Mouse (Mus musculus): ENCODE results near the gene Hip1r. TPM values are rescaled to one million over a fixed set of nuclear protein-coding genes. Genes with fewer than 3 reads are reported as not detected.

Gene Hip1r
- total and polyA plus RNA-seq, 3 experiments: 7.9 to 21.7 (median 14.9) TPM

DNA sequence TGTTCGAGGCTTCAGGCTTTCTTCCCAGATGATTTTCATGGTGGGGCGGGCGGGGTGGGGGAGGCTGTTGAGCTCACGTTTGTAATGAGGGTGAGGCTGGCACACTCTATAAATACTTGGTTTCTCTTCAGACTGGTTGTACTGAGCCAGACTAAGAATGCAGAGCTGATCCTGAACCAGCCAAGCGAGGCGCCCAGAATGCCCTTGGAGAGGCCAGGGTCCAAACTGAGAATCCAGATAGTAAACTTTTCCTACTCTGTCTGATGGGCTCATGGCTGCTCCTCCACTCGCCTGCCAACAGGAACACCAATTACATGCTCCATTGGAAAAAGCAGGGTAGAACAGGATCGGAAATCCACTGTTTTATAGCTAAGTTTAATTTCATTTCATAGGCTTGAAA lies 4.2 kb upstream of the Hip1r start:
- H3K36me3 ChIP-seq (replicated peaks): no peaks in the 10 kb centered on the region
- no peak overlapping the region for H3K4me3 ChIP-seq (ENCODE audit: low read depth, low read length)
- DNase-seq (ENCODE audit: low spot score): no peak
- ATAC-seq (ENCODE audit: extremely low read depth, insufficient number of reproducible peaks, low FRiP score, poor library complexity, severe bottlenecking): no peak
- TF ChIP-seq GATA2 (IDR thresholded peaks at IDR 0.05; ENCODE audit: borderline replicate concordance, low read depth, low read length): no peak
- no peak for TF ChIP-seq GATA1 (IDR thresholded peaks at IDR 0.05; ENCODE audit: borderline replicate concordance, low read length)
- TF ChIP-seq POLR2AphosphoS5 (IDR thresholded peaks at IDR 0.05; ENCODE audit: insufficient replicate concordance, low read depth, low read length): no peak
- TF ChIP-seq TAL1 (conservative IDR thresholded peaks at IDR 0.05; ENCODE audit: low read depth, low read length): no peak
- TF ChIP-seq CTCF (IDR thresholded peaks at IDR 0.05; ENCODE audit: low read depth, low read length): no peak
- peaks cover 8% of the 10 kb centered on the region for H3K4me1 ChIP-seq (ENCODE audit: insufficient read depth, low read depth, low read length)
- peaks cover 46% of the 10 kb centered on the region for H3K27me3 ChIP-seq (ENCODE audit: insufficient read depth, low read length)
- no peaks in the 10 kb centered on the region for H3K9me3 ChIP-seq (replicated peaks)

DNA sequence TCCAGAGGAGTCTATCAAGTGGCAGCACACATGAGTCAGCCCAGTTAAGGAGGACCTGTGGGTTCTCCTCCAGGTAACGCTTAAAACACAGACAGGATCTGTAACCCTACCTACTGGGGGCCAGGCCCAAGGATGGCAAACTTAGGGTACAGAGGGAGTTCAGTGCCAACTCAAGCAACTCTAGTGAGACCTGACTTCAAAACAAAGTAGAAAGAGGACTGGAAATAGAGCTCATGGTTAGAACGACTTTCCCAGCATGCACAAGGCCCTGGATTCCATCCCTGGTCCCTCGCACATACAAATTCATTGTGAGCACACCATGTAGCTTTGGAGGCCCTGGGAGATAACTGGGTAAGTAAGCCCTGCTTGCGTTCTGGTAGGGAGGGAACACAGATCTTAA lies 2.9 kb upstream of the Hip1r start:
- H3K4me1 ChIP-seq (ENCODE audit: insufficient read depth, low read depth, low read length): peaks cover 19% of the 10 kb centered on the region
- DNase-seq (ENCODE audit: low spot score) (no peak), ATAC-seq (ENCODE audit: extremely low read depth, insufficient number of reproducible peaks, low FRiP score, poor library complexity, severe bottlenecking) (no peak)
- no peak overlapping the region for H3K4me3 ChIP-seq (ENCODE audit: low read depth, low read length)
- H3K27me3 ChIP-seq (ENCODE audit: insufficient read depth, low read length): peaks cover 34% of the 10 kb centered on the region
- H3K36me3 ChIP-seq (replicated peaks): peaks cover 2% of the 10 kb centered on the region
- no peak for TF ChIP-seq POLR2AphosphoS5 (IDR thresholded peaks at IDR 0.05; ENCODE audit: insufficient replicate concordance, low read depth, low read length)
- no peak for TF ChIP-seq CTCF (IDR thresholded peaks at IDR 0.05; ENCODE audit: low read depth, low read length)
- no peak for TF ChIP-seq GATA1 (IDR thresholded peaks at IDR 0.05; ENCODE audit: borderline replicate concordance, low read length)
- TF ChIP-seq TAL1 (conservative IDR thresholded peaks at IDR 0.05; ENCODE audit: low read depth, low read length): no peak
- no peak for TF ChIP-seq GATA2 (IDR thresholded peaks at IDR 0.05; ENCODE audit: borderline replicate concordance, low read depth, low read length)
- H3K9me3 ChIP-seq (replicated peaks): no peaks in the 10 kb centered on the region

DNA sequence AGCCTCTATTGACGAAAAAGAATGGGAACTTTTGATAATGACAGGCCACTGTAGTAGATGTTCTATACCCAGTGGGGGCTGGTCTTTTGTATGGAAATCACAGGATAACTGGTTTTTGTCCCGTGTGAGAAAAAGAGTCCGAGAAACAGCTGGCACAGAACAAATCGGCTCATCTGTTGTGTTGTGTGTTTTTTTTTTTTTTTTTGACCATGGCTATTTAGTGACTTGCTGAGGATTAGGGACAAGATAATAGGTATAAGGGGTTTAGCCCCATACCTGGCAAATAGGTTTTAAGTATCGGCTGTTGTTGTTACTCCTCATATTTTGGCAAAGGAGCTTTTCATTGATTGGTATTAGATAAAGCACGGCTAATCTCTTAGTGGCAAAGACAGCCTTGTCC lies 975 bp upstream of the Hip1r start:
- peaks cover 14% of the 10 kb centered on the region for H3K36me3 ChIP-seq (replicated peaks)
- H3K27me3 ChIP-seq (ENCODE audit: insufficient read depth, low read length): peaks cover 33% of the 10 kb centered on the region
- no peak for TF ChIP-seq POLR2AphosphoS5 (IDR thresholded peaks at IDR 0.05; ENCODE audit: insufficient replicate concordance, low read depth, low read length)
- TF ChIP-seq CTCF (IDR thresholded peaks at IDR 0.05; ENCODE audit: low read depth, low read length): no peak
- no peak for TF ChIP-seq GATA1 (IDR thresholded peaks at IDR 0.05; ENCODE audit: borderline replicate concordance, low read length)
- no peak for TF ChIP-seq GATA2 (IDR thresholded peaks at IDR 0.05; ENCODE audit: borderline replicate concordance, low read depth, low read length)
- TF ChIP-seq TAL1 (conservative IDR thresholded peaks at IDR 0.05; ENCODE audit: low read depth, low read length): no peak
- no peak for ATAC-seq (ENCODE audit: extremely low read depth, insufficient number of reproducible peaks, low FRiP score, poor library complexity, severe bottlenecking)
- no peaks in the 10 kb centered on the region for H3K9me3 ChIP-seq (replicated peaks)
- H3K4me1 ChIP-seq (ENCODE audit: insufficient read depth, low read depth, low read length): peaks cover 25% of the 10 kb centered on the region
- DNase-seq (ENCODE audit: low spot score): no peak
- H3K4me3 ChIP-seq (ENCODE audit: low read depth, low read length): no peak overlapping the region

DNA sequence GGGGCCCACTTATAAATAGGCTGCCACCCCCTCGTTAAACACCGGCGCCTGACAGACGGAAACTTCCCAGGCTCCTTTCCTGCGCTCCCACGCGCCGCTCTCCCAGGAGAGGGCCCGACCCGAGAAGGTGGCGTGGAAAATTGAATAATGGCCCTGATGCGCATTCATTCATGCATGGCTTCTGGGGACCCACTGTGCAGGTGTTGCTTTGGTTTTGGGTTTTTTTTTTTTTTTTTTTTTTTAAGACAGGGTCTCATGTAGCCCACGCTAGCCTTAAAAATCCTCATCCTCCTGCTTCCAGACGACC lies 704 bp downstream of the Hip1r start:
- no peaks in the 10 kb centered on the region for H3K9me3 ChIP-seq (replicated peaks)
- H3K4me1 ChIP-seq (ENCODE audit: insufficient read depth, low read depth, low read length): peaks cover 25% of the 10 kb centered on the region
- H3K27me3 ChIP-seq (ENCODE audit: insufficient read depth, low read length): peaks cover 30% of the 10 kb centered on the region
- no peak for ATAC-seq (ENCODE audit: extremely low read depth, insufficient number of reproducible peaks, low FRiP score, poor library complexity, severe bottlenecking)
- DNase-seq (ENCODE audit: low spot score): no peak
- H3K4me3 ChIP-seq (ENCODE audit: low read depth, low read length): peak overlapping the region; percentile 82
- H3K36me3 ChIP-seq (replicated peaks): peaks cover 27% of the 10 kb centered on the region
- no peak for TF ChIP-seq GATA1 (IDR thresholded peaks at IDR 0.05; ENCODE audit: borderline replicate concordance, low read length)
- TF ChIP-seq GATA2 (IDR thresholded peaks at IDR 0.05; ENCODE audit: borderline replicate concordance, low read depth, low read length): no peak
- TF ChIP-seq TAL1 (conservative IDR thresholded peaks at IDR 0.05; ENCODE audit: low read depth, low read length): no peak
- TF ChIP-seq CTCF (IDR thresholded peaks at IDR 0.05; ENCODE audit: low read depth, low read length): no peak
- TF ChIP-seq POLR2AphosphoS5 (IDR thresholded peaks at IDR 0.05; ENCODE audit: insufficient replicate concordance, low read depth, low read length): no peak

DNA sequence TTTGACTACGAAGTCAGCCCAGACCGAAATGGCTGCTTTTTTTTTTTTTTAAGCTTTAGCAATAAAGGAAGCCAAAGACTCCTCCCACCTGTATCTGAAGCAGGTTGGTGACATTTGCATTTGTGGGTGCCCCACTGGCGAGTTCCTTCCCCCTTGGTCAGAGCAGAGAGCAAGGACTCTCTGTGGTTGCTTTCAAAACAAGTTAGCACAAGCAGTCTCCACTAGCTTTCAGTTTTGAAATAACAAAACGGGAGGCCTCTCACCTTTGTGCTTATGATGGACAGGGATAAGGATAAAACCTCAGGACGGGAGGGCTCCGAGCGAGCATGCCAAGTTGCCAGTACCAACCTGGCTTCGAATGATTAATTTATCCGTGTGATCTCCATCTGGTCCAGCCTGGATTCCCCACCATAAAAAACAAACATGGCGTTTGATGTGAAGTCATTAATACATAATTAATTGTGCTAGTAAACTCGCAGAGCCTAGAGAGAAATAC lies 1.2 kb downstream of the Hip1r start:
- peaks cover 32% of the 10 kb centered on the region for H3K36me3 ChIP-seq (replicated peaks)
- H3K4me1 ChIP-seq (ENCODE audit: insufficient read depth, low read depth, low read length): peaks cover 25% of the 10 kb centered on the region
- no peak overlapping the region; the same call in 1 of the 2 replicates for H3K4me3 ChIP-seq (ENCODE audit: low read depth, low read length)
- ATAC-seq (ENCODE audit: extremely low read depth, insufficient number of reproducible peaks, low FRiP score, poor library complexity, severe bottlenecking) (no peak), DNase-seq (ENCODE audit: low spot score) (peak; percentile 42)
- TF ChIP-seq GATA1 (IDR thresholded peaks at IDR 0.05; ENCODE audit: borderline replicate concordance, low read length): no peak
- TF ChIP-seq TAL1 (conservative IDR thresholded peaks at IDR 0.05; ENCODE audit: low read depth, low read length): no peak
- no peak for TF ChIP-seq GATA2 (IDR thresholded peaks at IDR 0.05; ENCODE audit: borderline replicate concordance, low read depth, low read length)
- TF ChIP-seq POLR2AphosphoS5 (IDR thresholded peaks at IDR 0.05; ENCODE audit: insufficient replicate concordance, low read depth, low read length): no peak
- TF ChIP-seq CTCF (IDR thresholded peaks at IDR 0.05; ENCODE audit: low read depth, low read length): no peak
- peaks cover 28% of the 10 kb centered on the region for H3K27me3 ChIP-seq (ENCODE audit: insufficient read depth, low read length)
- H3K9me3 ChIP-seq (replicated peaks): no peaks in the 10 kb centered on the region

DNA sequence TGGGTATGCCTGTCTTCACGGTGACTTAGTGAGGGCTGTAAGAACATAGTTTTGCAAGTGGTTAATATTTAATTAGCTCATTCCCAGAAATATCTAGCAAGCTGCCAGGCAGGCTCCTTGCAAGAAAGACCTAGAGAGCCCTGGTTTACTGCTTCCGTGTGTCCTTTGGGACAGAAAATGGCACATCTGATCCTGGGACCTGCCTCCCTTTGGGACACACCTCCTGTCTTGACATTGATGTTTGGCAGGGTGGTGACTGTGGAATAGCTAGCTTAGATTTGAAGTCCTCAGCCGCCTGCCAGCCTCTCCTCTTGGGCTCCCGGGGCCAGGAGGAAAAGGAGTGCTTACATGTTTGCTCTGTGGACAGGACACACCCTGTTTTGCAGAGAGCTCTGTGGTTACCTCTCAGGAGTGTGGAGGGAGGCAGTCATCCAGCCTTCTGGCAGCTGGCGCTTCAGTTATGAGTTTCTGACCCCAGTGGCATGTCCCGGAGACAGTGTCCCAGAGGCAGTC lies 2.3 kb downstream of the Hip1r start:
- peaks cover 19% of the 10 kb centered on the region for H3K27me3 ChIP-seq (ENCODE audit: insufficient read depth, low read length)
- ATAC-seq (ENCODE audit: extremely low read depth, insufficient number of reproducible peaks, low FRiP score, poor library complexity, severe bottlenecking) (no peak), DNase-seq (ENCODE audit: low spot score) (no peak)
- H3K4me1 ChIP-seq (ENCODE audit: insufficient read depth, low read depth, low read length): peaks cover 29% of the 10 kb centered on the region
- no peak overlapping the region for H3K4me3 ChIP-seq (ENCODE audit: low read depth, low read length)
- H3K9me3 ChIP-seq (replicated peaks): no peaks in the 10 kb centered on the region
- H3K36me3 ChIP-seq (replicated peaks): peaks cover 38% of the 10 kb centered on the region
- TF ChIP-seq TAL1 (conservative IDR thresholded peaks at IDR 0.05; ENCODE audit: low read depth, low read length): no peak
